Mouse (Mus musculus): ENCODE measurements at regions not wholly inside any gene's neighbourhood (a gene's known extent, or its start where the extent isn't known, plus 50 kb on each side); places are given as distances from the start of the nearest gene placed in this dataset.

DNA sequence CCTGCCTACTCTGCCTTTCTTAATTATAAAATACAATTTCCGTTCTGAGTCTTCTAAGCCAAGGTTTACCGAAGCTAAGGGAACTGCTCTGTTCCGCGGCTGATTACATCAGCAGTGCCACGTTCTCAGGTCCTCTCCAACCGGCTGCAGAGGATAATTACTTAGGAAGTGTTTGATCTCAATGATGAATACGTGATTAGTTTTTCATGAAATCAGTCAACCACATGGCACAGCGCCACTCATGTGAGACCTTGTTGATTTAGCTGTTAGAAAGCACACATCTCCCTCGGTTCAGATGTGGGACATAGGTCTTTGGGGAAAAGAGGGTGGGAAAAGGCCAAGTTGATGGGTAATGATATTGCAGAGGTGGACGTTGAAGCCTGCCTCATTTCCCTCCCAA, 141.7 kb downstream of the Pou4f1 start:
- H3K36me3 ChIP-seq (ENCODE audit: control insufficient read depth, insufficient read depth, low read length): no peaks in the 10 kb centered on the region

GRCm38 (mm10) chr14:104300141-104300540, 167.7 kb downstream of the Pou4f1 start:
- 65% methylated on average over 5 of the region's 5 CpGs for WGBS

More for the DNA sequence above, 141.7 kb downstream of the Pou4f1 start:
- no peaks in the 10 kb centered on the region for H3K27me3 ChIP-seq (ENCODE audit: control insufficient read depth, insufficient read depth, low read length)
- H3K4me3 ChIP-seq (ENCODE audit: low read depth, low read length): no peak overlapping the region
- no peak overlapping the region for H3K9ac ChIP-seq (ENCODE audit: low read length)
- H3K27ac ChIP-seq (ENCODE audit: low read depth, low read length): no peak overlapping the region
- no peaks in the 10 kb centered on the region for H3K9me3 ChIP-seq (ENCODE audit: control insufficient read depth, low read length)
- H3K4me1 ChIP-seq (replicated peaks; ENCODE audit: control insufficient read depth, insufficient read depth, low read length): no peaks in the 10 kb centered on the region
- DNase-seq (ENCODE audit: low spot score) (no peak), ATAC-seq (replicated peaks; ENCODE audit: low FRiP score) (no peak; the same call in 1 of the 2 replicates)
- no peak overlapping the region for H3K4me2 ChIP-seq (ENCODE audit: low read depth, low read length, severe bottlenecking)
- WGBS: 58% methylated on average over 10 of the region's 10 CpGs

GRCm38 (mm10) chr14:104298312-104298711, 169.5 kb downstream of the Pou4f1 start:
- no peaks in the 10 kb centered on the region for H3K36me3 ChIP-seq (ENCODE audit: control insufficient read depth, insufficient read depth, low read length)
- ATAC-seq (replicated peaks; ENCODE audit: low FRiP score): peak; percentile 87
- no peak overlapping the region for H3K27ac ChIP-seq (ENCODE audit: low read depth, low read length)
- DNase-seq (ENCODE audit: low spot score): peak; percentile 53
- no peak overlapping the region for H3K9ac ChIP-seq (ENCODE audit: low read length)
- H3K4me1 ChIP-seq (replicated peaks; ENCODE audit: control insufficient read depth, insufficient read depth, low read length): peaks cover 8% of the 10 kb centered on the region; the same call in 1 of the 2 replicates
- WGBS: 7% methylated on average over 4 of the region's 4 CpGs
- H3K4me2 ChIP-seq (ENCODE audit: low read depth, low read length, severe bottlenecking): no peak overlapping the region
- H3K27me3 ChIP-seq (ENCODE audit: control insufficient read depth, insufficient read depth, low read length): peaks cover 39% of the 10 kb centered on the region
- no peaks in the 10 kb centered on the region for H3K9me3 ChIP-seq (ENCODE audit: control insufficient read depth, low read length)
- H3K4me3 ChIP-seq (ENCODE audit: low read depth, low read length): no peak overlapping the region

More at GRCm38 (mm10) chr14:104300141-104300540, 167.7 kb downstream of the Pou4f1 start:
- no peak overlapping the region for H3K9ac ChIP-seq (ENCODE audit: low read length)
- H3K4me3 ChIP-seq (ENCODE audit: low read depth, low read length): no peak overlapping the region
- no peak for ATAC-seq (replicated peaks; ENCODE audit: low FRiP score)
- no peak overlapping the region for H3K27ac ChIP-seq (ENCODE audit: low read depth, low read length)
- H3K27me3 ChIP-seq (ENCODE audit: control insufficient read depth, insufficient read depth, low read length): peaks cover 24% of the 10 kb centered on the region; the same call in 1 of the 2 replicates
- no peak for DNase-seq (ENCODE audit: low spot score)
- peaks cover 6% of the 10 kb centered on the region; the same call in 1 of the 2 replicates for H3K4me1 ChIP-seq (replicated peaks; ENCODE audit: control insufficient read depth, insufficient read depth, low read length)
- no peak overlapping the region for H3K4me2 ChIP-seq (ENCODE audit: low read depth, low read length, severe bottlenecking)
- H3K9me3 ChIP-seq (ENCODE audit: control insufficient read depth, low read length): no peaks in the 10 kb centered on the region
- no peaks in the 10 kb centered on the region for H3K36me3 ChIP-seq (ENCODE audit: control insufficient read depth, insufficient read depth, low read length)

DNA sequence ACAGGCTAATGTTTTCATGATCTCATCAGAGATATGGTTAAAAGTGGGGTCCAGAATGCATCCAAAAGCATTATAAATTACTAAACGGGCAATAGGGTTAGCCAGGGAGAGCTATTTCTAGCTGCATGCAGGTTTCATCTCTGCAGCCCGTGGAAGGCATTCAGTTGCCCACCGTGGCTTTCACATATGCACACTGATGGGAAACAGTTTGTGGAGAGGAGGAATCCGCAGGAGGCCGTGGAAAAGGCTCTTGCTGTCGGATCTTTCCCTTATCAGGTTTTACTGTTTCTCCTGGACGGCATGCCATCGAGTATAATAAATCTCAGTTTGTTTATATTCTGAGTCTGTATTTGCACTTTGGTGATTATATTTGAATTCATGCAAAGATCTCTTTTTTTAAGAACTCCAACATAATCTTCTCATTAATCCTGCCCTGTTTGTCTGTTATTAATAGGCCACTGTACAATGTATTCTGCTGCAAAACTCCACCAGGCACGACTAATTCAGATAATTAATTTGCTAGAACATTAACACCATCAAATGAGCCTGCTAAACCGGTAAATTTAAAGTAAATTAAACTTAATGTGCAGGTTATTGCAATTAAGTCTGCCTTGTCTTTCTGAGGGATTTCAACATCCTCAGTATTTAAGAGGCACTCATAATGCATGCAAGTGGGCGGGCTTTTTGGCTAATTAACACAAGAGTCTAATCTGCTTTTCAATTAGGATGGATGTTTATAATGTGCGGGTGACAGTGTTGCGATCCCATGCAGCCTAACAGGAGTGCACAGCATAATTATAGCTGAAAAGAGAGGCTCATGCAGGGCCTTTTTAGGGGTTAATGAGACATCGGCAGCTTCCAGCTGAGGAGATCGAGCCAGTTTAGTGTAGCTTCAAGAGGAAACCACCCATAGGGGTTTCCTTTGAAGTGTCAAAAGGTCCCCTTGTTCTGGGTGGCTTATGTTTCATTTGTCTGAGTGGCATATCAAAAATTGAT, 170.2 kb downstream of the Pou4f1 start:
- Histone ChIP-seq H3K4me2 (ENCODE audit: low read depth, low read length, severe bottlenecking) (no peak overlapping the region), H3K27me3 (ENCODE audit: control insufficient read depth, insufficient read depth, low read length) (peaks cover 43% of the 10 kb centered on the region), H3K36me3 (ENCODE audit: control insufficient read depth, insufficient read depth, low read length) (no peaks in the 10 kb centered on the region), H3K4me1 (replicated peaks; ENCODE audit: control insufficient read depth, insufficient read depth, low read length) (peaks cover 8% of the 10 kb centered on the region; the same call in 1 of the 2 replicates), H3K9me3 (ENCODE audit: control insufficient read depth, low read length) (no peaks in the 10 kb centered on the region), H3K27ac (ENCODE audit: low read depth, low read length) (no peak overlapping the region), H3K9ac (ENCODE audit: low read length) (no peak overlapping the region), H3K4me3 (ENCODE audit: low read depth, low read length) (no peak overlapping the region)
- WGBS: 26% methylated on average over 15 of the region's 15 CpGs
- ATAC-seq (replicated peaks; ENCODE audit: low FRiP score): peak; percentile 95
- peak; percentile 69 for DNase-seq (ENCODE audit: low spot score)

GRCm38 (mm10) chr14:104293814-104294213, 174.0 kb downstream of the Pou4f1 start:
- Histone ChIP-seq H3K27ac (ENCODE audit: low read depth, low read length) (no peak overlapping the region), H3K9ac (ENCODE audit: low read length) (no peak overlapping the region), H3K9me3 (ENCODE audit: control insufficient read depth, low read length) (no peaks in the 10 kb centered on the region), H3K36me3 (ENCODE audit: control insufficient read depth, insufficient read depth, low read length) (no peaks in the 10 kb centered on the region), H3K4me3 (ENCODE audit: low read depth, low read length) (no peak overlapping the region), H3K27me3 (ENCODE audit: control insufficient read depth, insufficient read depth, low read length) (peaks cover 34% of the 10 kb centered on the region), H3K4me2 (ENCODE audit: low read depth, low read length, severe bottlenecking) (no peak overlapping the region), H3K4me1 (replicated peaks; ENCODE audit: control insufficient read depth, insufficient read depth, low read length) (peaks cover 8% of the 10 kb centered on the region; the same call in 1 of the 2 replicates)
- WGBS: 24% methylated on average over 4 of the region's 4 CpGs
- no peak for DNase-seq (ENCODE audit: low spot score)
- ATAC-seq (replicated peaks; ENCODE audit: low FRiP score): no peak

DNA sequence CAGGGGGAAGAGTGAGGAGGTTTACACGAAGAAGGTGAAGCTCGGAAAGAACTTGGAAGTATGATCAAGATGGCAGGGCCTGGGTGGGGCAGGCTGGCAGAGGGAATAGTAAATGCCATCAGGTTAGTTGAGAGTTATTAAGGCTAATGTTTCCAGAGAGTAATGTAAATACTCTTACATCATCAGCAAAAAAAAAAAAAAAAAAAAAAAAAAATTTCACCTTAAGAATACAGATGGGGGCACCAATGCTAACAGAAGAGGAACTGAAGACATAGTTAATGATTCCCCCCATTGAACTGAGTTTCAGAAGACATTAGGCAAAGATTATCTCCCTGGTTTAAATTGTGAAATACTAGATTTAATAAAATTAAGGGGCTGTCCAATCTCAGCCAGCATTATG, 174.7 kb downstream of the Pou4f1 start:
- 96% methylated on average over 2 of the region's 2 CpGs for WGBS
- Histone ChIP-seq H3K4me2 (ENCODE audit: low read depth, low read length, severe bottlenecking) (no peak overlapping the region), H3K4me3 (ENCODE audit: low read depth, low read length) (no peak overlapping the region), H3K27me3 (ENCODE audit: control insufficient read depth, insufficient read depth, low read length) (peaks cover 31% of the 10 kb centered on the region), H3K9me3 (ENCODE audit: control insufficient read depth, low read length) (no peaks in the 10 kb centered on the region), H3K9ac (ENCODE audit: low read length) (no peak overlapping the region), H3K27ac (ENCODE audit: low read depth, low read length) (no peak overlapping the region), H3K36me3 (ENCODE audit: control insufficient read depth, insufficient read depth, low read length) (no peaks in the 10 kb centered on the region), H3K4me1 (replicated peaks; ENCODE audit: control insufficient read depth, insufficient read depth, low read length) (peaks cover 2% of the 10 kb centered on the region; the same call in 1 of the 2 replicates)
- no peak for ATAC-seq (replicated peaks; ENCODE audit: low FRiP score)
- DNase-seq (ENCODE audit: low spot score): no peak

DNA sequence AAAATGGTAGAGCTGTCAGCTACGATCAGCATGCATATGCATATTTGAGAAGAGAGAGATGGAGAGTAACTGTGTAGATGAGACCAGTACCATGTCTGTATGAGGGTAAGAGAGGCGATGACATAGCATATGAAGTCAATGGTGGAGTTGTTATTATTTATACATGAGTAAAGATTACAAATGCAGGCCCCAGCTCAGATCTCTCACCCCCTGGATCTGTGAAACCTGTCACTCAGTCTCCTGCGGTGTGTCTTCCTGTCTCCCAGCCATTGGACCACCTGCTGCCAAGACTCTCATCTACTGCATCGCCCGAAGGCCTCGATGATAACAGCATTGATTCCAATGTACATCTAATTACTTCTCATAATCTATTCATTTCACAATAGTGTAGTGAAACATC, 187.4 kb downstream of the Pou4f1 start:
- Histone ChIP-seq H3K36me3 (ENCODE audit: control insufficient read depth, insufficient read depth, low read length) (no peaks in the 10 kb centered on the region), H3K27me3 (ENCODE audit: control insufficient read depth, insufficient read depth, low read length) (no peaks in the 10 kb centered on the region), H3K4me2 (ENCODE audit: low read depth, low read length, severe bottlenecking) (no peak overlapping the region), H3K27ac (ENCODE audit: low read depth, low read length) (no peak overlapping the region), H3K4me1 (replicated peaks; ENCODE audit: control insufficient read depth, insufficient read depth, low read length) (no peaks in the 10 kb centered on the region), H3K9me3 (ENCODE audit: control insufficient read depth, low read length) (no peaks in the 10 kb centered on the region), H3K9ac (ENCODE audit: low read length) (no peak overlapping the region), H3K4me3 (ENCODE audit: low read depth, low read length) (no peak overlapping the region)
- WGBS: 90% methylated on average over 6 of the region's 6 CpGs
- DNase-seq (ENCODE audit: low spot score) (no peak), ATAC-seq (replicated peaks; ENCODE audit: low FRiP score) (no peak)

DNA sequence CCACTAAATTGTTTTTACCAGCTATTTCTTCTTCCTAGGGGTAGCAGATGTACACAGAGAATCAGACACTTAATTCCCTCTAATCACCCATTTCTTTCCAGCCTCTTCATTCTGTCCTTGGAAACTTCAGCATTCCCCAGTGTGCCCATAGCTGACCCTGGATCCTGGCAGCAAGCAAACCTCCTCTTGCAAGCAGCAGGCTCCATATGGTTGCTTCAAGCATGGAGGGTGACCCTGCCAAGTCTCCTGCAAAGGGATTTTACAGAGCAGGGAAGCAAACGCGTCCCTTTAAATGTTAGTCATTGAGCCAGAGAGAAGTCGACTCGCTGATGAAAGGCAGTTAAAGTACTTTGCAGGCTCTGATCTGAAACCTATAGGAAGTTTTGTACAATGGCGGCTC, 187.9 kb downstream of the Pou4f1 start:
- H3K4me2 ChIP-seq (ENCODE audit: low read depth, low read length, severe bottlenecking): no peak overlapping the region
- ATAC-seq (replicated peaks; ENCODE audit: low FRiP score): no peak
- 82% methylated on average over 5 of the region's 5 CpGs for WGBS

More for the DNA sequence above, 187.9 kb downstream of the Pou4f1 start:
- Histone ChIP-seq H3K9ac (ENCODE audit: low read length) (no peak overlapping the region), H3K36me3 (ENCODE audit: control insufficient read depth, insufficient read depth, low read length) (no peaks in the 10 kb centered on the region), H3K4me3 (ENCODE audit: low read depth, low read length) (no peak overlapping the region), H3K27me3 (ENCODE audit: control insufficient read depth, insufficient read depth, low read length) (no peaks in the 10 kb centered on the region), H3K27ac (ENCODE audit: low read depth, low read length) (no peak overlapping the region), H3K9me3 (ENCODE audit: control insufficient read depth, low read length) (no peaks in the 10 kb centered on the region), H3K4me1 (replicated peaks; ENCODE audit: control insufficient read depth, insufficient read depth, low read length) (no peaks in the 10 kb centered on the region)
- DNase-seq (ENCODE audit: low spot score): no peak

All from forebrain, embryonic 11.5 days (tissue).